Comparison of ENCODE assay signal across 23 mouse cellular contexts in the genomic region with DNA sequence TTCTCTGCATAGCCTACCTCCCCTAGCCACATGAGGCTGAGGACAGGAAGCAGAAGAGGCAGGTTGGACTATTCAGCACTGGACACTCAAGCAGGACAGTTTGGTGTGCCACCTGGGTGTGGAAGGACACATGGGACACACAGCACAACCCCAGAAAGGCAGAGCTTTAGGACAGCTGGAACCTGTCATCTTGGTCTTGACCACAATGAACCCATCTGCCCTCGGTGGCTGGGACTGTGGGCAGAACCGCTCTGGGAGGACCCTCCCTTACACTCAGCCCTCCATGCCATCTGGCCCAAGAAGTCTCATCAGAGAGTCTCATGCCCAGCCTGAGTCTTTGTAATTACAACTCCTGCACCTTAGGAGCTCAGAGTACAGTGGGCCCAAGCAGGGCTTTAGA. TPM values are rescaled to one million over a fixed set of nuclear protein-coding genes. Genes with fewer than 3 reads are reported as not detected.
A peak's percentile ranks its signal among the peaks of the same experiment; 100 is the strongest.
DNase-seq lines count a peak whose midpoint lies in the region; ATAC-seq and TF ChIP-seq lines count a peak whose summit lies in the region.
"Had no signal": no experiment of that assay in that cellular context is flagged by ENCODE, and none has a peak within 500 bp of the region (broad histone marks: within the 10 kb centered on the region; RNA-seq: fewer than 3 reads in every experiment).

No protein-coding gene starts in this region.

- peaks cover 23% of the 10 kb centered on the region for H3K27me3 ChIP-seq in kidney, embryonic 15.5 days
- H3K27me3 ChIP-seq in kidney, embryonic 16.5 days (ENCODE audit: insufficient read depth, low read length), result 0 out of 2 replicates have a peak, but pooled peaks cover 6% of the 10 kb centered on the region
- no peaks in the 10 kb centered on the region for H3K27me3 ChIP-seq in midbrain, embryonic 13.5 days
- H3K27me3 ChIP-seq in midbrain, postnatal 0 days (ENCODE audit: insufficient read depth, low read length), result no peaks in the 10 kb centered on the region; the same call in 1 of the 2 replicates
- H3K27me3 ChIP-seq in limb, embryonic 12.5 days, result peaks cover 43% of the 10 kb centered on the region
- H3K27me3 ChIP-seq: forebrain, embryonic 15.5 days; hindbrain, embryonic 12.5 days had no signal

- no peak for DNase-seq in midbrain, postnatal 0 days (ENCODE audit: low spot score)
- no peak for DNase-seq in ovary, postnatal 10 days (ENCODE audit: low spot score)
- DNase-seq: adrenal gland, postnatal 14 days; cerebellum, adult 18-20 months; cerebellum, adult 9-11 months; cerebellum, postnatal 36 days; gastrocnemius, postnatal 36 days; heart, adult 11 months; heart, postnatal 36 days had no signal

- no peak for TF ChIP-seq CTCF in midbrain, postnatal 0 days (IDR thresholded peaks at IDR 0.05)

- H3K4me2 ChIP-seq in kidney, embryonic 15.5 days, result no peak overlapping the region
- no peak overlapping the region for H3K4me2 ChIP-seq in kidney, embryonic 16.5 days (replicated peaks; ENCODE audit: low read depth, low read length)
- no peak overlapping the region for H3K4me2 ChIP-seq in midbrain, embryonic 13.5 days (replicated peaks)
- H3K4me2 ChIP-seq in midbrain, postnatal 0 days (ENCODE audit: low read depth, low read length, poor library complexity, severe bottlenecking), result no peak overlapping the region
- no peak overlapping the region for H3K4me2 ChIP-seq in limb, embryonic 12.5 days
- H3K4me2 ChIP-seq: forebrain, embryonic 15.5 days; heart, embryonic 13.5 days; hindbrain, embryonic 12.5 days had no signal

- H3K27ac ChIP-seq in kidney, embryonic 15.5 days, result 0 out of 2 replicates have a peak overlapping the region, but pooled peaks have one; percentile 13
- no peak overlapping the region for H3K27ac ChIP-seq in kidney, embryonic 16.5 days (ENCODE audit: low read length)
- 0 out of 2 replicates have a peak overlapping the region, but pooled peaks have one; percentile 70 for H3K27ac ChIP-seq in midbrain, embryonic 13.5 days
- no peak overlapping the region for H3K27ac ChIP-seq in midbrain, postnatal 0 days (ENCODE audit: low read depth, low read length)
- H3K27ac ChIP-seq in limb, embryonic 12.5 days, result peak overlapping the region; percentile 75
- H3K27ac ChIP-seq: forebrain, embryonic 15.5 days; heart, embryonic 13.5 days had no signal

- no peak overlapping the region for H3K4me3 ChIP-seq in kidney, embryonic 15.5 days (replicated peaks)
- H3K4me3 ChIP-seq in kidney, embryonic 16.5 days (ENCODE audit: low read length), result no peak overlapping the region
- H3K4me3 ChIP-seq in midbrain, embryonic 13.5 days (replicated peaks), result no peak overlapping the region
- H3K4me3 ChIP-seq in midbrain, postnatal 0 days (ENCODE audit: low read depth, low read length), result no peak overlapping the region
- H3K4me3 ChIP-seq in limb, embryonic 12.5 days (replicated peaks), result no peak overlapping the region
- H3K4me3 ChIP-seq: forebrain, embryonic 15.5 days; heart, embryonic 13.5 days; hindbrain, embryonic 12.5 days had no signal

- ATAC-seq in kidney, embryonic 15.5 days (replicated peaks; ENCODE audit: low FRiP score), result no peak
- ATAC-seq in kidney, embryonic 16.5 days (ENCODE audit: low FRiP score, low TSS enrichment), result no peak
- no peak for ATAC-seq in midbrain, embryonic 13.5 days
- no peak for ATAC-seq in midbrain, postnatal 0 days (ENCODE audit: low FRiP score)
- ATAC-seq in limb, embryonic 12.5 days (ENCODE audit: insufficient number of reproducible peaks, insufficient read depth, low FRiP score, low TSS enrichment, low read depth), result no peak
- no peak for ATAC-seq in megakaryocyte-erythroid progenitor cell, adult 5-6 weeks (replicated peaks; ENCODE audit: low FRiP score, low TSS enrichment, poor library complexity, severe bottlenecking)
- ATAC-seq: activated CD4-positive, CD25-positive, alpha-beta regulatory T cell, adult 4 months; forebrain, embryonic 15.5 days; Patski had no signal

- H3K9ac ChIP-seq in kidney, embryonic 15.5 days, result no peak overlapping the region
- H3K9ac ChIP-seq in kidney, embryonic 16.5 days (replicated peaks; ENCODE audit: low read length), result no peak overlapping the region
- H3K9ac ChIP-seq in midbrain, embryonic 13.5 days (replicated peaks), result no peak overlapping the region
- H3K9ac ChIP-seq in midbrain, postnatal 0 days (replicated peaks; ENCODE audit: low read length, poor library complexity, severe bottlenecking), result no peak overlapping the region
- no peak overlapping the region for H3K9ac ChIP-seq in limb, embryonic 12.5 days (replicated peaks)
- H3K9ac ChIP-seq: forebrain, embryonic 15.5 days; heart, embryonic 13.5 days; hindbrain, embryonic 12.5 days had no signal

- H3K36me3 ChIP-seq in kidney, embryonic 15.5 days, result no peaks in the 10 kb centered on the region
- no peaks in the 10 kb centered on the region for H3K36me3 ChIP-seq in kidney, embryonic 16.5 days (ENCODE audit: insufficient read depth, low read length)
- no peaks in the 10 kb centered on the region for H3K36me3 ChIP-seq in midbrain, embryonic 13.5 days
- no peaks in the 10 kb centered on the region for H3K36me3 ChIP-seq in midbrain, postnatal 0 days (ENCODE audit: insufficient read depth, low read length)
- no peaks in the 10 kb centered on the region for H3K36me3 ChIP-seq in limb, embryonic 12.5 days
- H3K36me3 ChIP-seq: forebrain, embryonic 15.5 days; heart, embryonic 13.5 days; hindbrain, embryonic 12.5 days had no signal

- WGBS in kidney, embryonic 15.5 days, result 51% methylated on average over 2 of the region's 2 CpGs
- 42% methylated on average over 2 of the region's 2 CpGs for WGBS in kidney, embryonic 16.5 days
- WGBS in midbrain, embryonic 13.5 days, result 90% methylated on average over 2 of the region's 2 CpGs
- 88% methylated on average over 2 of the region's 2 CpGs for WGBS in midbrain, postnatal 0 days
- 88% methylated on average over 2 of the region's 2 CpGs for WGBS in limb, embryonic 12.5 days

- peaks cover 59% of the 10 kb centered on the region for H3K4me1 ChIP-seq in kidney, embryonic 15.5 days
- peaks cover 29% of the 10 kb centered on the region for H3K4me1 ChIP-seq in kidney, embryonic 16.5 days (ENCODE audit: insufficient read depth, low read length)
- peaks cover 51% of the 10 kb centered on the region for H3K4me1 ChIP-seq in midbrain, embryonic 13.5 days (replicated peaks)
- no peaks in the 10 kb centered on the region for H3K4me1 ChIP-seq in midbrain, postnatal 0 days (ENCODE audit: insufficient read depth, low read length)
- peaks cover 83% of the 10 kb centered on the region for H3K4me1 ChIP-seq in limb, embryonic 12.5 days (replicated peaks)

- no peaks in the 10 kb centered on the region for H3K9me3 ChIP-seq in kidney, embryonic 15.5 days (replicated peaks)
- no peaks in the 10 kb centered on the region for H3K9me3 ChIP-seq in kidney, embryonic 16.5 days (ENCODE audit: low read length)
- H3K9me3 ChIP-seq in midbrain, embryonic 13.5 days, result no peaks in the 10 kb centered on the region
- H3K9me3 ChIP-seq in midbrain, postnatal 0 days (ENCODE audit: low read length), result no peaks in the 10 kb centered on the region
- no peaks in the 10 kb centered on the region for H3K9me3 ChIP-seq in limb, embryonic 12.5 days
- H3K9me3 ChIP-seq: forebrain, embryonic 15.5 days; heart, embryonic 13.5 days; hindbrain, embryonic 12.5 days had no signal

RNA-seq across cellular contexts. Expression of gene Ccdc188, which starts 17.6 kb away (rescaled TPM):
- polyA plus RNA-seq in kidney, embryonic 15.5 days (2015; fragmentation: Nextera tagmentation; extraction: Ambion mirVana), result not detected in 2 replicates
- polyA plus RNA-seq in kidney, embryonic 16.5 days (2015; fragmentation: Nextera tagmentation; extraction: Ambion mirVana), result not detected in 2 replicates
- polyA plus RNA-seq in midbrain, embryonic 13.5 days (2015; fragmentation: Nextera tagmentation; extraction: Ambion mirVana), result 0.09 TPM in 1 of 2 replicates, not detected in the other
- total RNA-seq in midbrain, postnatal 0 days (2014; rRNA removed), result not detected in 2 replicates
- polyA plus RNA-seq in midbrain, postnatal 0 days (2015; fragmentation: Nextera tagmentation; extraction: Ambion mirVana), result not detected in 2 replicates
- not detected in 2 replicates for polyA plus RNA-seq in limb, embryonic 12.5 days (2016; fragmentation: Nextera tagmentation; extraction: Ambion mirVana)
- total RNA-seq in megakaryocyte-erythroid progenitor cell, adult 5-6 weeks (2014; fragmentation: Nextera tagmentation), result not detected in 2 replicates
- total RNA-seq in megakaryocyte-erythroid progenitor cell, adult 5-6 weeks (2017), result not detected in 2 replicates
- total RNA-seq: adrenal gland, adult 18-20 months; adrenal gland, postnatal 14 days; gastrocnemius, adult 8-10 months; gastrocnemius, postnatal 36 days; heart, postnatal 36 days had no signal
- polyA plus RNA-seq: activated CD4-positive, CD25-positive, alpha-beta regulatory T cell, adult 4 months; embryonic facial prominence, embryonic 14.5 days; forebrain, embryonic 15.5 days; heart, embryonic 13.5 days; heart, postnatal 0 days; hindbrain, embryonic 12.5 days; Patski had no signal

RNA-seq across cellular contexts. Expression of gene Zdhhc8, which starts 34.9 kb away (rescaled TPM):
- 15.6 and 17.5 TPM in 2 replicates for polyA plus RNA-seq in kidney, embryonic 15.5 days (2015; fragmentation: Nextera tagmentation; extraction: Ambion mirVana)
- polyA plus RNA-seq in kidney, embryonic 16.5 days (2015; fragmentation: Nextera tagmentation; extraction: Ambion mirVana), result 8.9 and 11.6 TPM in 2 replicates
- 10.1 and 11.9 TPM in 2 replicates for polyA plus RNA-seq in midbrain, embryonic 13.5 days (2015; fragmentation: Nextera tagmentation; extraction: Ambion mirVana)
- 34.1 and 41.2 TPM in 2 replicates for total RNA-seq in midbrain, postnatal 0 days (2014; rRNA removed)
- 13.8 and 14.6 TPM in 2 replicates for polyA plus RNA-seq in midbrain, postnatal 0 days (2015; fragmentation: Nextera tagmentation; extraction: Ambion mirVana)
- 18.5 and 20.0 TPM in 2 replicates for polyA plus RNA-seq in limb, embryonic 12.5 days (2016; fragmentation: Nextera tagmentation; extraction: Ambion mirVana)
- 3.1 and 4.8 TPM in 2 replicates for total RNA-seq in megakaryocyte-erythroid progenitor cell, adult 5-6 weeks (2014; fragmentation: Nextera tagmentation)
- 0.56 and 4.5 TPM in 2 replicates for total RNA-seq in megakaryocyte-erythroid progenitor cell, adult 5-6 weeks (2017)

RNA-seq across cellular contexts. Expression of gene Trmt2a, which starts 48.4 kb away (rescaled TPM):
- polyA plus RNA-seq in kidney, embryonic 15.5 days (2015; fragmentation: Nextera tagmentation; extraction: Ambion mirVana), result 99.2 and 102 TPM in 2 replicates
- 117 and 119 TPM in 2 replicates for polyA plus RNA-seq in kidney, embryonic 16.5 days (2015; fragmentation: Nextera tagmentation; extraction: Ambion mirVana)
- 100 and 115 TPM in 2 replicates for polyA plus RNA-seq in midbrain, embryonic 13.5 days (2015; fragmentation: Nextera tagmentation; extraction: Ambion mirVana)
- total RNA-seq in midbrain, postnatal 0 days (2014; rRNA removed), result 55.5 and 57.4 TPM in 2 replicates
- polyA plus RNA-seq in midbrain, postnatal 0 days (2015; fragmentation: Nextera tagmentation; extraction: Ambion mirVana), result 67.6 and 76.4 TPM in 2 replicates
- polyA plus RNA-seq in limb, embryonic 12.5 days (2016; fragmentation: Nextera tagmentation; extraction: Ambion mirVana), result 119 and 122 TPM in 2 replicates
- 162 and 237 TPM in 2 replicates for total RNA-seq in megakaryocyte-erythroid progenitor cell, adult 5-6 weeks (2014; fragmentation: Nextera tagmentation)
- total RNA-seq in megakaryocyte-erythroid progenitor cell, adult 5-6 weeks (2017), result 56.6 and 73.7 TPM in 2 replicates

RNA-seq across cellular contexts. Expression of gene Ranbp1, which starts 48.5 kb away (rescaled TPM):
- polyA plus RNA-seq in kidney, embryonic 15.5 days (2015; fragmentation: Nextera tagmentation; extraction: Ambion mirVana), result 662 and 691 TPM in 2 replicates
- 508 and 585 TPM in 2 replicates for polyA plus RNA-seq in kidney, embryonic 16.5 days (2015; fragmentation: Nextera tagmentation; extraction: Ambion mirVana)
- polyA plus RNA-seq in midbrain, embryonic 13.5 days (2015; fragmentation: Nextera tagmentation; extraction: Ambion mirVana), result 519 and 564 TPM in 2 replicates
- 170 and 192 TPM in 2 replicates for total RNA-seq in midbrain, postnatal 0 days (2014; rRNA removed)
- polyA plus RNA-seq in midbrain, postnatal 0 days (2015; fragmentation: Nextera tagmentation; extraction: Ambion mirVana), result 412 and 447 TPM in 2 replicates
- 943 and 976 TPM in 2 replicates for polyA plus RNA-seq in limb, embryonic 12.5 days (2016; fragmentation: Nextera tagmentation; extraction: Ambion mirVana)
- 485 and 544 TPM in 2 replicates for total RNA-seq in megakaryocyte-erythroid progenitor cell, adult 5-6 weeks (2014; fragmentation: Nextera tagmentation)
- total RNA-seq in megakaryocyte-erythroid progenitor cell, adult 5-6 weeks (2017), result 572 and 765 TPM in 2 replicates

RNA-seq across cellular contexts. Expression of gene Gm49776, which starts 58.1 kb away (rescaled TPM):
- polyA plus RNA-seq in kidney, embryonic 15.5 days (2015; fragmentation: Nextera tagmentation; extraction: Ambion mirVana), result 4.3 TPM in 1 of 2 replicates, not detected in the other
- polyA plus RNA-seq in kidney, embryonic 16.5 days (2015; fragmentation: Nextera tagmentation; extraction: Ambion mirVana), result 2.1 TPM in 1 of 2 replicates, not detected in the other
- not detected in 2 replicates for polyA plus RNA-seq in midbrain, embryonic 13.5 days (2015; fragmentation: Nextera tagmentation; extraction: Ambion mirVana)
- 0.57 TPM in 1 of 2 replicates, not detected in the other for total RNA-seq in midbrain, postnatal 0 days (2014; rRNA removed)
- 1.3 TPM in 1 of 2 replicates, not detected in the other for polyA plus RNA-seq in midbrain, postnatal 0 days (2015; fragmentation: Nextera tagmentation; extraction: Ambion mirVana)
- polyA plus RNA-seq in limb, embryonic 12.5 days (2016; fragmentation: Nextera tagmentation; extraction: Ambion mirVana), result 3.3 and 7.5 TPM in 2 replicates
- total RNA-seq in megakaryocyte-erythroid progenitor cell, adult 5-6 weeks (2014; fragmentation: Nextera tagmentation), result not detected in 2 replicates
- total RNA-seq in megakaryocyte-erythroid progenitor cell, adult 5-6 weeks (2017), result 0.47 TPM in 1 of 2 replicates, not detected in the other
- total RNA-seq: adrenal gland, adult 18-20 months; adrenal gland, postnatal 14 days; gastrocnemius, adult 8-10 months; gastrocnemius, postnatal 36 days; heart, postnatal 36 days had no signal
- polyA plus RNA-seq: activated CD4-positive, CD25-positive, alpha-beta regulatory T cell, adult 4 months had no signal

Comparison
In these comparisons a context has a peak if more than half of its experiments do, and no peak if none do; other contexts are left out.
1. H3K27ac ChIP-seq: peak in kidney, embryonic 15.5 days (single experiment), midbrain, embryonic 13.5 days (single experiment) and limb, embryonic 12.5 days (single experiment); none in kidney, embryonic 16.5 days (single experiment) and midbrain, postnatal 0 days (single experiment).